Mouse (Mus musculus) 3134 (cell line): ENCODE data around the gene Slc26a3.
"Not testable (repeated sequence)": the region's sequence is repeated elsewhere in the genome, so short reads cannot be mapped to it uniquely, and the experiment has no call there.

Experiments used
- DNase-seq: peaks from one replicate; pipeline ENCODE4 v3.0.0-alpha.2; 2011; ENCODE audit warnings: low spot score; ENCODE audit not compliant: insufficient read length; ENCODE audit errors: extremely low read depth

Slc26a3 gene

GRCm38 (mm10) chr12:31415971-31416370 is 25.3 kb downstream of the Slc26a3 start:
- DNase-seq = peak; percentile 33

- no peak for DNase-seq
Observed at GRCm38 (mm10) chr12:31421901-31422574, 31.4 kb downstream of the Slc26a3 start.

GRCm38 (mm10) chr12:31437791-31438190 is 47.1 kb downstream of the Slc26a3 start:
- no peak for DNase-seq

GRCm38 (mm10) chr12:31439612-31440011 is 48.9 kb downstream of the Slc26a3 start:
- DNase-seq = no peak

GRCm38 (mm10) chr12:31444131-31444546 is 53.5 kb downstream of the Slc26a3 start:
- DNase-seq = no peak

GRCm38 (mm10) chr12:31444827-31445226 is 54.2 kb downstream of the Slc26a3 start:
- no peak for DNase-seq

- DNase-seq = no peak
Observed at GRCm38 (mm10) chr12:31449341-31449740, 58.7 kb downstream of the Slc26a3 start.

GRCm38 (mm10) chr12:31456271-31456670 is 65.6 kb downstream of the Slc26a3 start:
- DNase-seq = no peak

GRCm38 (mm10) chr12:31458474-31458873 is 67.8 kb downstream of the Slc26a3 start:
- DNase-seq = no peak

GRCm38 (mm10) chr12:31460270-31460669 is 69.6 kb downstream of the Slc26a3 start:
- not testable (repeated sequence) for DNase-seq

GRCm38 (mm10) chr12:31461371-31461770 is 70.7 kb downstream of the Slc26a3 start:
- DNase-seq = no peak

GRCm38 (mm10) chr12:31462615-31463014 is 71.9 kb downstream of the Slc26a3 start:
- no peak for DNase-seq

GRCm38 (mm10) chr12:31478182-31478581 is 87.5 kb downstream of the Slc26a3 start:
- DNase-seq = not testable (repeated sequence)

- DNase-seq = no peak
Observed at GRCm38 (mm10) chr12:31486431-31486830, 95.8 kb downstream of the Slc26a3 start.

GRCm38 (mm10) chr12:31498936-31499313 is 108.3 kb downstream of the Slc26a3 start:
- DNase-seq = no peak

GRCm38 (mm10) chr12:31499314-31500131 is 108.9 kb downstream of the Slc26a3 start, which contains the start of gene Cbll1:
TSS of gene Cbll1 (minus strand) at chr12:31499616.
- DNase-seq = peak; percentile 92

- DNase-seq = no peak
Observed at GRCm38 (mm10) chr12:31500196-31500595, 109.5 kb downstream of the Slc26a3 start.

- no peak for DNase-seq
Observed at GRCm38 (mm10) chr12:31501266-31501665, 110.6 kb downstream of the Slc26a3 start.

GRCm38 (mm10) chr12:31503211-31503610 is 112.5 kb downstream of the Slc26a3 start:
- no peak for DNase-seq

GRCm38 (mm10) chr12:31507718-31508364 is 117.2 kb downstream of the Slc26a3 start:
- peak; percentile 32 for DNase-seq

- DNase-seq = peak; percentile 61
Observed at GRCm38 (mm10) chr12:31508496-31508895, 117.8 kb downstream of the Slc26a3 start.
